Mouse (Mus musculus) hindbrain, embryonic 13.5 days (tissue): ENCODE results near the gene Wfdc1. TPM values are rescaled to one million over a fixed set of nuclear protein-coding genes. Genes with fewer than 3 reads are reported as not detected.

ENCODE experiments used
- ATAC-seq: fragments of 200-750 bp; cut with Nextera tagmentation; 2 replicates; pipeline ENCODE4 v1.8.0; 2017; ENCODE audit warnings: moderate TSS enrichment; ENCODE audit not compliant: low FRiP score
- H3K27ac ChIP-seq: fragments of 300-500 bp; sonication (generic); 2 replicates; pipeline ENCODE4 v1.5.1; 2015; ENCODE audit warnings: inconsistent platforms, mild to moderate bottlenecking, moderate library complexity
- H3K27me3 ChIP-seq: fragments of 300-500 bp; sonication (generic); 2 replicates; pipeline ENCODE4 v1.6.1; 2015; ENCODE audit warnings: mild to moderate bottlenecking, inconsistent platforms
- H3K36me3 ChIP-seq: fragments of 300-500 bp; sonication (generic); 2 replicates; pipeline ENCODE4 v1.6.1; 2015; ENCODE audit warnings: mild to moderate bottlenecking, inconsistent platforms
- H3K4me1 ChIP-seq: fragments of 300-500 bp; sonication (generic); replicated peaks from 2 replicates; pipeline ENCODE4 v1.6.1; 2015; ENCODE audit warnings: inconsistent platforms
- H3K4me2 ChIP-seq: fragments of 300-500 bp; sonication (generic); 2 replicates; pipeline ENCODE4 v1.6.1; 2015; ENCODE audit warnings: inconsistent platforms, mild to moderate bottlenecking, moderate library complexity
- H3K4me3 ChIP-seq: fragments of 300-500 bp; sonication (generic); 2 replicates; pipeline ENCODE4 v1.5.1; 2015; ENCODE audit warnings: mild to moderate bottlenecking, inconsistent platforms
- H3K9ac ChIP-seq: fragments of 300-500 bp; sonication (generic); 2 replicates; pipeline ENCODE4 v1.6.1; 2015; ENCODE audit warnings: mild to moderate bottlenecking, inconsistent platforms
- H3K9me3 ChIP-seq: fragments of 300-500 bp; sonication (generic); 2 replicates; pipeline ENCODE4 v1.6.1; 2016; ENCODE audit warnings: inconsistent platforms
- WGBS: fragments of 180-500 bp; shearing (Covaris S2); methylation state at CpG from one replicate; pipeline ENCODE4 v1.1.7; 2015; 5-methylcytosine and 5-hydroxymethylcytosine counted together
- polyA plus RNA-seq: library from polyadenylated mRNA; unstranded; fragments of >200 nt; fragmentation: Nextera tagmentation; extraction: Ambion mirVana; gene quantifications from 2 replicates; pipeline ENCODE4 v1.2.1, GENCODE M21; 2015

Wfdc1 gene
- polyA plus RNA-seq, 1 experiment from 2014 or later: 3.5 TPM

DNA sequence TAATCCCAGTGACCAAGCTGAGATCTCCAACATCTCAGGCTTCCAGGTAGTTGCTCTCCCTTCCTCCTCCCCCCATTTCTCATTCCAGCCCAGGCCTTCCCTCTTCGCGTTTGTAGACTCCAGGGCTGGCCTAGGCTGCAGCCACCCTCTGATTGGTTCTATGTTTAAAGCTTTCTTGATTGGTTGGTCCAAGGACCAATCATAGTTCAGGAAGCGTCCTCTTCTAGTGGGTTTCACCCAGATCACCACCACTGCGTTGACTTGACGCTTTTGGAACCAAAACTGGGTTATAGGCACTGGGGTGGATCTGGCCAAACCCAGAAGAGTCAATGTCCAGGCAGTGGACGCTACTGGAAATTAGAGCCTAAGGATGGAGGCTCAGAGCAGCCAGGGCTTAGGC lies 56.2 kb downstream of the Wfdc1 start:
- no peaks in the 10 kb centered on the region for H3K4me1 ChIP-seq
- ATAC-seq: no peak
- no peak overlapping the region for H3K9ac ChIP-seq
- 0 out of 2 replicates have a peak, but pooled peaks cover 8% of the 10 kb centered on the region for H3K27me3 ChIP-seq
- H3K4me2 ChIP-seq: no peak overlapping the region
- 53% methylated on average over 6 of the region's 6 CpGs for WGBS
- H3K4me3 ChIP-seq: no peak overlapping the region
- H3K9me3 ChIP-seq: no peaks in the 10 kb centered on the region
- H3K36me3 ChIP-seq: no peaks in the 10 kb centered on the region
- no peak overlapping the region for H3K27ac ChIP-seq

DNA sequence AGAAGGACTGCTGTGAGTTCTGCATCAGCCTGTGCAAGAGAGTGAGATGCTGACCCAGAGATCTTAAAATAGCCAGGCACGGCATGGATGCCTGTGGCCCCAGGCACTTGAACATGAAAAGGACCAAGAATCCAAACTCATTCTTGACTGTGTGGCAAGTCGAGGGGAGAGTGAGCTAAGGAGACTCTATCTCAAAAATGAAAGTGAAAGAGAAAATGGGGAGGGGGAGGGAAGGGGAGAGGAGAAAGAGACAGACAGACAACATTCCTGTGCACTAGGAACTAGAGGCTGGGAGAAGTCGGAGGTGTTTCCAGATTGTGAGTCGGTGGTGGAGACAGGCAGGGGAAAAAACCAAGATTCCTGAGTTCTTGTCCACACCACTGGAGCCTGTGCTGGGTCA lies 57.5 kb downstream of the Wfdc1 start:
- H3K4me1 ChIP-seq: no peaks in the 10 kb centered on the region
- 0 out of 2 replicates have a peak, but pooled peaks cover 8% of the 10 kb centered on the region for H3K27me3 ChIP-seq
- H3K36me3 ChIP-seq: no peaks in the 10 kb centered on the region
- no peak overlapping the region for H3K4me2 ChIP-seq
- WGBS: 75% methylated on average over 4 of the region's 4 CpGs
- H3K4me3 ChIP-seq: no peak overlapping the region
- H3K9me3 ChIP-seq: no peaks in the 10 kb centered on the region
- no peak overlapping the region for H3K27ac ChIP-seq
- no peak for ATAC-seq
- no peak overlapping the region for H3K9ac ChIP-seq

GRCm38 (mm10) chr8:119724596-119724995 lies 58.4 kb downstream of the Wfdc1 start:
- Histone ChIP-seq H3K27me3 (0 out of 2 replicates have a peak, but pooled peaks cover 5% of the 10 kb centered on the region), H3K9me3 (no peaks in the 10 kb centered on the region), H3K4me1 (no peaks in the 10 kb centered on the region), H3K4me3 (no peak overlapping the region), H3K4me2 (no peak overlapping the region), H3K9ac (no peak overlapping the region), H3K27ac (no peak overlapping the region), H3K36me3 (no peaks in the 10 kb centered on the region)
- no peak for ATAC-seq
- WGBS: 83% methylated on average over 6 of the region's 6 CpGs

DNA sequence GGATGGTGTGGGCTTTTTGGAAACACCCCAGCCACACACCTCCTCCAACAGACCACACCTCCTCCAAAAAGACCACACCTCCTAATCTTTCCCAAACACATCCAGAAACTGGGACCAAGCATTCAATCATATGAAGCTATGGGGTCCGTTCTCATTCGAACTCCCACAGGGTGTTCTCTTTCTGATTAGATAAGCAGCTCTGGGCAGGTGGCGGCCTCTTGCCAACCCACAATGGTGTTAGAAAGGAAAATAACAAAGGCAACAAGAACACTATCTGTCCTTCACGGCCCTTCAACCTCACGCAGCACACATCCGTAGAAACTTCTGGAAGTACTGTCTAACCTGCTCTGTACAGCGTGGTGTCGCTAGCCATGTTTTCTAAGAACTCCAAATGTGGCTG lies 60.9 kb downstream of the Wfdc1 start:
- Histone ChIP-seq H3K4me1 (0 out of 2 replicates have a peak, but pooled peaks cover 6% of the 10 kb centered on the region), H3K4me2 (no peak overlapping the region), H3K4me3 (no peak overlapping the region), H3K9ac (no peak overlapping the region), H3K27me3 (0 out of 2 replicates have a peak, but pooled peaks cover 5% of the 10 kb centered on the region), H3K27ac (no peak overlapping the region), H3K36me3 (no peaks in the 10 kb centered on the region), H3K9me3 (no peaks in the 10 kb centered on the region)
- 90% methylated on average over 8 of the region's 8 CpGs for WGBS
- no peak for ATAC-seq

DNA sequence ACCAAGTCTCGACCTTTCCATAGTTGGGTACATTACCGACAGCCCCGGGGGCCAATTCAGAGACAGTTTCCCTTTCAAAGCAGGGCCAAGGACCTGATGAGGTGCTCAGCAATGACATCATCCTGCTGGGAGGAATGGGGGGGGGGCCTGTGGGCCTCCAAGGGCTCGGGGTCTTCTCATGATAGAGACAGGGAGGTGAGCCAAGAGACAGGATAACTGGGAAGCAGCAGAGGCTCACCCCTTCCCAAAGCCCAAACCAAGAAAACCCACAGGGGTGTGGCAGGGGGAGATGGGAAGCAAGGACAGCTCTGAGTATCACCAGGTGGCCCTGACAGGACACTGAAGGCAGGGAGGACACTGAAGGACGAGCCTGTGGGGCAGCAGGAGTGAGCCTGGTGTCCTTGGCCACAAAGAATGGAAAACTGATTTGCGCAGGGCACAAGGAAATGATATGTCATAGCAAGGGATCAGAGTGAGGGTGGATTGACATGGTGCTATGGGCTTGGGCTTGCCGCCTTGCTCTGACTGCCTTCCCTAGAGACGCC lies 62.3 kb downstream of the Wfdc1 start:
- Histone ChIP-seq H3K4me3 (no peak overlapping the region), H3K27ac (no peak overlapping the region), H3K27me3 (0 out of 2 replicates have a peak, but pooled peaks cover 5% of the 10 kb centered on the region), H3K36me3 (no peaks in the 10 kb centered on the region), H3K9me3 (no peaks in the 10 kb centered on the region), H3K4me2 (no peak overlapping the region), H3K9ac (no peak overlapping the region), H3K4me1 (0 out of 2 replicates have a peak, but pooled peaks cover 6% of the 10 kb centered on the region)
- ATAC-seq: no peak
- WGBS: 90% methylated on average over 8 of the region's 8 CpGs

- Histone ChIP-seq H3K9ac (no peak overlapping the region), H3K36me3 (no peaks in the 10 kb centered on the region), H3K4me3 (no peak overlapping the region), H3K4me1 (0 out of 2 replicates have a peak, but pooled peaks cover 6% of the 10 kb centered on the region), H3K27ac (no peak overlapping the region), H3K4me2 (no peak overlapping the region), H3K27me3 (no peaks in the 10 kb centered on the region), H3K9me3 (no peaks in the 10 kb centered on the region)
- 75% methylated on average over 13 of the region's 13 CpGs for WGBS
- ATAC-seq: no peak
These were observed 65.9 kb downstream of the Wfdc1 start for GRCm38 (mm10) chr8:119732072-119732471.

GRCm38 (mm10) chr8:119736348-119736917 lies 70.3 kb downstream of the Wfdc1 start:
- Histone ChIP-seq H3K4me3 (no peak overlapping the region), H3K4me2 (no peak overlapping the region), H3K9me3 (no peaks in the 10 kb centered on the region), H3K27me3 (no peaks in the 10 kb centered on the region), H3K4me1 (no peaks in the 10 kb centered on the region), H3K9ac (no peak overlapping the region), H3K27ac (no peak overlapping the region), H3K36me3 (no peaks in the 10 kb centered on the region)
- 92% methylated on average over 10 of the region's 10 CpGs for WGBS
- no peak for ATAC-seq

- Histone ChIP-seq H3K4me2 (no peak overlapping the region), H3K9me3 (no peaks in the 10 kb centered on the region), H3K4me1 (no peaks in the 10 kb centered on the region), H3K27ac (no peak overlapping the region), H3K36me3 (no peaks in the 10 kb centered on the region), H3K9ac (no peak overlapping the region), H3K27me3 (no peaks in the 10 kb centered on the region), H3K4me3 (no peak overlapping the region)
- WGBS: 86% methylated on average over 11 of the region's 11 CpGs
- ATAC-seq: no peak
These were observed 71.1 kb downstream of the Wfdc1 start for GRCm38 (mm10) chr8:119737093-119737900.

Other genes with a start within 250 kb of the Wfdc1 start
- 0.08 and 0.28 TPM in 2 replicates for gene Osgin1, start 232.2 kb upstream of the Wfdc1 start, polyA plus RNA-seq
- 34.5 and 36.4 TPM in 2 replicates for gene Necab2, start 219.6 kb upstream of the Wfdc1 start, polyA plus RNA-seq
- not detected in 2 replicates for gene Slc38a8, start 164.7 kb upstream of the Wfdc1 start, polyA plus RNA-seq
- 61.3 and 63.2 TPM in 2 replicates for gene Mbtps1, start 107.6 kb upstream of the Wfdc1 start, polyA plus RNA-seq
- gene Hsdl1, start 91.2 kb upstream of the Wfdc1 start, polyA plus RNA-seq: 138 and 150 TPM in 2 replicates
- gene Dnaaf1, start 91.1 kb upstream of the Wfdc1 start, polyA plus RNA-seq: 0.29 and 0.31 TPM in 2 replicates
- gene Taf1c, start 61.1 kb upstream of the Wfdc1 start, polyA plus RNA-seq: 12.6 and 14.5 TPM in 2 replicates
- gene Adad2, start 53.6 kb upstream of the Wfdc1 start, polyA plus RNA-seq: not detected in 2 replicates
- 0.09 TPM in 1 of 2 replicates, not detected in the other for gene Kcng4, start 30.7 kb upstream of the Wfdc1 start, polyA plus RNA-seq
- gene Atp2c2, start 33.6 kb downstream of the Wfdc1 start, polyA plus RNA-seq: 0.21 TPM in 1 of 2 replicates, not detected in the other
- gene Tldc1, start 112.1 kb downstream of the Wfdc1 start, polyA plus RNA-seq: 11.8 and 12.8 TPM in 2 replicates
- 98.1 and 106 TPM in 2 replicates for gene Cotl1, start 174.2 kb downstream of the Wfdc1 start, polyA plus RNA-seq
- gene Klhl36, start 195.9 kb downstream of the Wfdc1 start, polyA plus RNA-seq: 14.6 and 14.8 TPM in 2 replicates
- 123 and 126 TPM in 2 replicates for gene Usp10, start 244.0 kb downstream of the Wfdc1 start, polyA plus RNA-seq
- gene Gm20388, start 244.5 kb downstream of the Wfdc1 start, polyA plus RNA-seq: 1.9 and 4.1 TPM in 2 replicates